Mouse (Mus musculus): Measurements from ENCODE around the gene Rreb1.

DNA sequence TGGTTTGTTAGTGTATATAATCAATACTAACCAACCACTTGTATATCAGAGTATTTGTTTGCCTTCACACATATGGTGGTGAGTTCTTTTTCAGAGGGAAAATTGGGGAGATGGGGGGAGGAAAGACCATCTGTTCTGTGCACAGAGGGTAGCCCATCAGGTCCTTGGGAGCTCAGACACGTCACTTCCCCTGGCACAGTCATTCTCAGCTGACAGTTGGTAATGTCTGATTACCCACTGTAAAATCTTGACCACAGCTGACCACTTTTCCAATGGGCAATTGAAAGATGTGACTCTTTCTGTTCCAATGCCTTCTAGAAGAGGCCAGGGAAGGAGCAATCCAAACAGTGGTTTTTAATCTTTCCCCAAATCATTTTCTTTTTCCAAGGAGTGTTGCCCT, 101.8 kb downstream of the Rreb1 start:
- TF ChIP-seq USF1 (IDR thresholded peaks at IDR 0.05; ENCODE audit: low read depth, low read length) (no peak), EP300 (IDR thresholded peaks at IDR 0.05; ENCODE audit: low read depth in 1 of 2, low read length in 2 of 2) (no peak), CTCF (IDR thresholded peaks at IDR 0.05 in 2 of 3, conservative IDR thresholded peaks at IDR 0.05 in 1 of 3; ENCODE audit: control insufficient read depth in 1 of 3, insufficient read depth in 1 of 3, low read depth in 2 of 3, low read length in 3 of 3, poor library complexity in 1 of 3, severe bottlenecking in 1 of 3) (no peak), SIN3A (IDR thresholded peaks at IDR 0.05; ENCODE audit: low read length) (no peak), KAT2A (conservative IDR thresholded peaks at IDR 0.05; ENCODE audit: low read depth, low read length) (no peak), POLR2AphosphoS2 (IDR thresholded peaks at IDR 0.05; ENCODE audit: low read length) (no peak), RCOR1 (IDR thresholded peaks at IDR 0.05; ENCODE audit: low read depth, low read length) (no peak), POLR2A (IDR thresholded peaks at IDR 0.05; ENCODE audit: control insufficient read depth in 1 of 2, insufficient read depth in 1 of 2, low read depth in 1 of 2, low read length in 2 of 2, poor library complexity in 1 of 2) (no peak), ETS1 (IDR thresholded peaks at IDR 0.05; ENCODE audit: low read depth, low read length) (no peak)
